13 mouse cellular contexts compared by ENCODE assay signal in the genomic region with DNA sequence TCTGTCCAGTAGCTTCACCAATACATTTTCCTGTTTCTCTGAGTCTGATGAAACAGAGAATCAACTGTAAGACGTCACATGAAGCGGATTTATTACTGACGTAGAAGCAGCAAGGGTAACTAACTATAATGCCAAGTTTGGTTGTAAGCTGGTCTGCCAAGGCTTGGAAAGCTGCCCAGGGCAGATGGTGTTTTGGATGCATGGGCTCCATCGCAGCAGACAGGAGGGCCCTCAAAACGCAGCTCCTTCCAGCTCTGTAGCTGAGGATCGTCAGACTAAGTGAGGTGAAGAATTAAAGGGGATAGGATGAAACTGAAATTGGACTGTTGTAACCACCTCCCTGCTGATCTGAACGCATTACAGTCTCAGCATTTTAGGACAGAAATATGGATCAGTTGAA.
DNase-seq lines count a peak whose midpoint lies in the region; ATAC-seq and TF ChIP-seq lines count a peak whose summit lies in the region.
"Had no signal": no experiment of that assay in that cellular context is flagged by ENCODE, and none has a peak within 500 bp of the region (broad histone marks: within the 10 kb centered on the region; RNA-seq: fewer than 3 reads in every experiment).

No protein-coding gene starts in this region.

- WGBS in forebrain, embryonic 15.5 days = 49% methylated on average over 7 of the region's 7 CpGs
- WGBS in forebrain, embryonic 11.5 days = 91% methylated on average over 7 of the region's 7 CpGs
- WGBS in hindbrain, postnatal 0 days = 44% methylated on average over 7 of the region's 7 CpGs
- WGBS in midbrain, embryonic 15.5 days = 78% methylated on average over 7 of the region's 7 CpGs

- H3K9ac ChIP-seq in forebrain, embryonic 15.5 days (replicated peaks) = no peak overlapping the region
- no peak overlapping the region for H3K9ac ChIP-seq in forebrain, embryonic 11.5 days (ENCODE audit: low read length)
- H3K9ac ChIP-seq in hindbrain, postnatal 0 days (replicated peaks; ENCODE audit: low read length) = no peak overlapping the region; the same call in 1 of the 2 replicates
- no peak overlapping the region for H3K9ac ChIP-seq in midbrain, embryonic 15.5 days
- H3K9ac ChIP-seq: heart, embryonic 13.5 days; liver, embryonic 14.5 days had no signal

- intact Hi-C loops in left cerebral cortex, postnatal 25 days (cut with DNase I) = no loop called here

- peak overlapping the region; percentile 39; the same call in 1 of the 2 replicates for H3K27ac ChIP-seq in forebrain, embryonic 15.5 days (replicated peaks)
- no peak overlapping the region for H3K27ac ChIP-seq in forebrain, embryonic 11.5 days (ENCODE audit: low read depth, low read length)
- peak overlapping the region; percentile 37; the same call in 1 of the 2 replicates for H3K27ac ChIP-seq in hindbrain, postnatal 0 days
- H3K27ac ChIP-seq in midbrain, embryonic 15.5 days = no peak overlapping the region
- H3K27ac ChIP-seq: heart, embryonic 13.5 days; liver, embryonic 14.5 days had no signal

- no peak for DNase-seq in forebrain, embryonic 11.5 days (ENCODE audit: low spot score)
- peak; percentile 90 for DNase-seq in cerebellum, adult 8-10 months
- DNase-seq in hindbrain, postnatal 0 days (ENCODE audit: low spot score) = peak; percentile 89
- peak; percentile 26 to 48 for DNase-seq in left cerebral cortex, postnatal 25 days (ENCODE audit: low spot score in 2 of 2)
- DNase-seq in adrenal gland, postnatal 4 days (ENCODE audit: low spot score in 2 of 2) = no peak
- DNase-seq in kidney, postnatal 10 days = no peak
- DNase-seq: thymus, adult 2 months had no signal

- TF ChIP-seq CTCF in hindbrain, postnatal 0 days (IDR thresholded peaks at IDR 0.05; ENCODE audit: low read depth) = no peak

- H3K36me3 ChIP-seq in forebrain, embryonic 15.5 days = no peaks in the 10 kb centered on the region
- H3K36me3 ChIP-seq in forebrain, embryonic 11.5 days (ENCODE audit: control insufficient read depth, insufficient read depth, low read length) = no peaks in the 10 kb centered on the region
- H3K36me3 ChIP-seq in hindbrain, postnatal 0 days (ENCODE audit: insufficient read depth, low read length) = no peaks in the 10 kb centered on the region
- no peaks in the 10 kb centered on the region for H3K36me3 ChIP-seq in midbrain, embryonic 15.5 days (replicated peaks)
- H3K36me3 ChIP-seq: heart, embryonic 13.5 days had no signal

- H3K4me1 ChIP-seq in forebrain, embryonic 15.5 days = peaks cover 8% of the 10 kb centered on the region
- no peaks in the 10 kb centered on the region for H3K4me1 ChIP-seq in forebrain, embryonic 11.5 days (replicated peaks; ENCODE audit: control insufficient read depth, insufficient read depth, low read length)
- no peaks in the 10 kb centered on the region for H3K4me1 ChIP-seq in hindbrain, postnatal 0 days (ENCODE audit: insufficient read depth, low read length)
- H3K4me1 ChIP-seq in midbrain, embryonic 15.5 days = no peaks in the 10 kb centered on the region
- H3K4me1 ChIP-seq: heart, embryonic 13.5 days had no signal

- no peak overlapping the region for H3K4me3 ChIP-seq in forebrain, embryonic 15.5 days
- H3K4me3 ChIP-seq in forebrain, embryonic 11.5 days (ENCODE audit: low read depth, low read length) = no peak overlapping the region
- H3K4me3 ChIP-seq in hindbrain, postnatal 0 days (ENCODE audit: low read length) = no peak overlapping the region
- H3K4me3 ChIP-seq in midbrain, embryonic 15.5 days = no peak overlapping the region
- H3K4me3 ChIP-seq: heart, embryonic 13.5 days had no signal

- peak; percentile 89 for ATAC-seq in forebrain, embryonic 15.5 days (replicated peaks)
- no peak for ATAC-seq in forebrain, embryonic 11.5 days (replicated peaks; ENCODE audit: low FRiP score)
- ATAC-seq in hindbrain, postnatal 0 days = peak; percentile 90
- no peak for ATAC-seq in midbrain, embryonic 15.5 days (replicated peaks)
- ATAC-seq: midbrain, embryonic 16.5 days; Patski had no signal

- H3K9me3 ChIP-seq in forebrain, embryonic 15.5 days = no peaks in the 10 kb centered on the region
- no peaks in the 10 kb centered on the region for H3K9me3 ChIP-seq in forebrain, embryonic 11.5 days (ENCODE audit: control insufficient read depth, low read length)
- no peaks in the 10 kb centered on the region for H3K9me3 ChIP-seq in hindbrain, postnatal 0 days (ENCODE audit: low read length)
- H3K9me3 ChIP-seq in midbrain, embryonic 15.5 days = no peaks in the 10 kb centered on the region
- H3K9me3 ChIP-seq: heart, embryonic 13.5 days had no signal

- no peaks in the 10 kb centered on the region for H3K27me3 ChIP-seq in forebrain, embryonic 15.5 days
- H3K27me3 ChIP-seq in forebrain, embryonic 11.5 days (ENCODE audit: control insufficient read depth, insufficient read depth, low read length) = no peaks in the 10 kb centered on the region
- H3K27me3 ChIP-seq in hindbrain, postnatal 0 days (ENCODE audit: insufficient read depth, low read length) = no peaks in the 10 kb centered on the region
- H3K27me3 ChIP-seq in midbrain, embryonic 15.5 days (replicated peaks) = no peaks in the 10 kb centered on the region
- H3K27me3 ChIP-seq: heart, embryonic 13.5 days; Patski had no signal

- no peak overlapping the region for H3K4me2 ChIP-seq in forebrain, embryonic 15.5 days (replicated peaks)
- no peak overlapping the region for H3K4me2 ChIP-seq in forebrain, embryonic 11.5 days (ENCODE audit: low read depth, low read length, severe bottlenecking)
- peak overlapping the region; percentile 27; the same call in 1 of the 2 replicates for H3K4me2 ChIP-seq in hindbrain, postnatal 0 days (ENCODE audit: low read depth, low read length)
- H3K4me2 ChIP-seq in midbrain, embryonic 15.5 days = no peak overlapping the region
- H3K4me2 ChIP-seq: heart, embryonic 13.5 days had no signal

Comparison
In these comparisons a context has a peak if more than half of its experiments do, and no peak if none do; other contexts are left out.
1. ATAC-seq: peak in forebrain, embryonic 15.5 days (single experiment) and hindbrain, postnatal 0 days (single experiment); none in forebrain, embryonic 11.5 days (single experiment) and midbrain, embryonic 15.5 days (single experiment).
2. H3K27ac ChIP-seq: peak in forebrain, embryonic 15.5 days (single experiment) and hindbrain, postnatal 0 days (single experiment); none in forebrain, embryonic 11.5 days (single experiment) and midbrain, embryonic 15.5 days (single experiment).
3. DNase-seq: peak in cerebellum, adult 8-10 months (single experiment), hindbrain, postnatal 0 days (single experiment) and left cerebral cortex, postnatal 25 days (2 of 2); none in forebrain, embryonic 11.5 days (single experiment), adrenal gland, postnatal 4 days (0 of 2) and kidney, postnatal 10 days (single experiment).